Mouse (Mus musculus) small intestine, adult 2 months (tissue): ENCODE results near the gene Ing4. TPM values are rescaled to one million over a fixed set of nuclear protein-coding genes. Genes with fewer than 3 reads are reported as not detected.

Experiments used
- H3K27ac ChIP-seq: fragments of 200-500 bp; 2 replicates; pipeline ENCODE4 v1.5.1; 2012; ENCODE audit warnings: low read depth, low read length, control low read depth, inconsistent platforms; ENCODE audit not compliant: insufficient read depth
- H3K27me3 ChIP-seq: fragments of 200-500 bp; 2 replicates; pipeline ENCODE4 v1.6.1; 2012; ENCODE audit warnings: mild to moderate bottlenecking, moderate library complexity, low read length, inconsistent platforms; ENCODE audit not compliant: control insufficient read depth, insufficient read depth
- H3K36me3 ChIP-seq: fragments of 200-500 bp; 2 replicates; pipeline ENCODE4 v1.6.1; 2012; ENCODE audit warnings: mild to moderate bottlenecking, low read length, control low read depth, inconsistent platforms; ENCODE audit not compliant: control insufficient read depth, insufficient read depth
- H3K4me1 ChIP-seq: fragments of 200-500 bp; 2 replicates; pipeline ENCODE4 v1.6.1; 2012; ENCODE audit warnings: low read length, inconsistent platforms, mixed read lengths; ENCODE audit not compliant: control insufficient read depth, insufficient read depth, insufficient read length
- H3K4me3 ChIP-seq: fragments of 200-500 bp; 2 replicates; pipeline ENCODE4 v1.5.1; 2012; ENCODE audit warnings: low read depth, mild to moderate bottlenecking, control low read depth, inconsistent platforms, low read length, moderate library complexity
- CTCF ChIP-seq: fragments of 200-500 bp; IDR thresholded peaks from 2 replicates; pipeline ENCODE4 v1.5.1; 2012; ENCODE audit warnings: low read depth, mild to moderate bottlenecking, control low read depth, inconsistent platforms, low read length, moderate library complexity, mixed read lengths; ENCODE audit not compliant: insufficient replicate concordance, insufficient read length; ENCODE audit errors: extremely low read depth
- POLR2A ChIP-seq: fragments of 200-500 bp; IDR thresholded peaks from 2 replicates; pipeline ENCODE4 v1.6.1; 2012; ENCODE audit warnings: low read depth, mild to moderate bottlenecking, control low read depth, inconsistent platforms, low read length, moderate library complexity
- WGBS: fragments of 180-500 bp; shearing (Covaris S2); methylation state at CpG from one replicate; pipeline ENCODE4 v1.1.7; 2018; 5-methylcytosine and 5-hydroxymethylcytosine counted together
- polyA plus RNA-seq: library from polyadenylated mRNA; depleted of rRNA; stranded (reverse); fragments of >200 nt; gene quantifications from 2 replicates; pipeline ENCODE4 v1.2.3, GENCODE M21; 2012

Ing4 gene
- polyA plus RNA-seq, 1 experiment: 32.7 TPM

- Histone ChIP-seq H3K27ac (peak within 1 kb of the TSS; percentile 83), H3K4me3 (peak within 1 kb of the TSS; percentile 70), H3K27me3 (no peaks in the 10 kb centered on the region), H3K36me3 (no peaks in the 10 kb centered on the region), H3K4me1 (peaks cover 32% of the 10 kb centered on the region)
- WGBS: 13% methylated on average over 8 of the region's 8 CpGs
- peak; percentile 69; the same call in 1 of the 2 replicates for TF ChIP-seq POLR2A
- no peak for TF ChIP-seq CTCF
Observed at GRCm38 (mm10) chr6:125067571-125067995, 28.0 kb downstream of the Ing4 start, which contains the start of gene Lpar5. TSS of gene Lpar5 (plus strand) at chr6:125067920.

- Histone ChIP-seq H3K4me3 (peak overlapping the region; percentile 59), H3K27ac (peak overlapping the region; percentile 89), H3K4me1 (peaks cover 38% of the 10 kb centered on the region), H3K27me3 (no peaks in the 10 kb centered on the region), H3K36me3 (peaks cover 2% of the 10 kb centered on the region; the same call in 1 of the 2 replicates)
- 20% methylated on average over 18 of the region's 18 CpGs for WGBS
- peak; percentile 51 for TF ChIP-seq POLR2A
- no peak for TF ChIP-seq CTCF
Observed at GRCm38 (mm10) chr6:125071170-125071895, 31.8 kb downstream of the Ing4 start.

GRCm38 (mm10) chr6:125071896-125072279, 32.3 kb downstream of the Ing4 start:
- 9% methylated on average over 2 of the region's 2 CpGs for WGBS
- Histone ChIP-seq H3K4me1 (peaks cover 38% of the 10 kb centered on the region), H3K4me3 (peak overlapping the region; percentile 59), H3K27ac (peak overlapping the region; percentile 89), H3K27me3 (no peaks in the 10 kb centered on the region), H3K36me3 (peaks cover 2% of the 10 kb centered on the region; the same call in 1 of the 2 replicates)
- TF ChIP-seq POLR2A: no peak
- TF ChIP-seq CTCF: no peak

DNA sequence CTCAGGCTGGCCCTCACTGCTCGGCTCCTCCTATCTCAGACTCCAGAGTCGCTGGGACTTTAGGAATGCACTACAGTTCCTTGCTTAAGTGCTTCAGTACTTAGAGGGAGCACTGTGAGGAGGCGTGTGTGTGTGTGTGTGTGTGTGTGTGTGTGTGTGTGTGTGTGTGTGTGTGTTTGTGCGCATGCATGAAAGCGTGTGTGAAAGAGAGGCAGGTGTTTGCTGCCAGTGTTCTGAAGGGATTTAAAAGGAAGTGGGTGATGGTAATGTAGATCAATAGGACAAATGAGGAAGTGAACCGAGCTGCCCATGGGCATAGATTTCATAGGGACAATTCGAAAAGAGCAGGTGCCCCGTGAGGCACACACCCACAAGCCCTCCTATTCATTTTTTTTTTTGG, 34.3 kb downstream of the Ing4 start:
- H3K4me1 ChIP-seq: peaks cover 32% of the 10 kb centered on the region; the same call in 1 of the 2 replicates
- TF ChIP-seq CTCF: no peak
- no peak for TF ChIP-seq POLR2A
- 12% methylated on average over 8 of the region's 8 CpGs for WGBS
- H3K27ac ChIP-seq: peak overlapping the region; percentile 65
- peaks cover 4% of the 10 kb centered on the region; the same call in 1 of the 2 replicates for H3K36me3 ChIP-seq
- no peaks in the 10 kb centered on the region for H3K27me3 ChIP-seq
- 0 out of 2 replicates have a peak overlapping the region, but pooled peaks have one; percentile 4 for H3K4me3 ChIP-seq

DNA sequence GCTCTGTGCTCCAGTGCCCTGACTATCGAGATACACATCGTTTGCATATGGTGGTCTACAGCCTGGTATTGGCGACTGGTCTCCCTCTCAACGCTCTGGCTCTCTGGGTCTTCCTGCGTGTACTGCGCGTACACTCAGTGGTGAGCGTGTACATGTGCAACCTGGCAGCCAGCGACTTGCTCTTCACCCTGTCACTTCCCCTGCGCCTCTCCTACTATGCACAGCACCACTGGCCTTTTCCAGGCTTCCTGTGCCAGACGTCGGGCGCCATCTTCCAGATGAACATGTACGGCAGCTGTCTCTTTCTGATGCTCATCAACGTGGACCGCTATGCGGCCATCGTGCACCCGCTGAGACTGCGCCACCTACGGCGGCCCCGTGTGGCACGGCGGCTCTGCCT, 41.8 kb downstream of the Ing4 start:
- H3K4me1 ChIP-seq: peaks cover 15% of the 10 kb centered on the region
- peak overlapping the region; percentile 28 for H3K4me3 ChIP-seq
- no peak for TF ChIP-seq POLR2A
- TF ChIP-seq CTCF: no peak
- H3K36me3 ChIP-seq: peaks cover 24% of the 10 kb centered on the region
- 69% methylated on average over 25 of the region's 25 CpGs for WGBS
- H3K27ac ChIP-seq: no peak overlapping the region
- no peaks in the 10 kb centered on the region for H3K27me3 ChIP-seq

- Histone ChIP-seq H3K27ac (no peak overlapping the region), H3K36me3 (peaks cover 24% of the 10 kb centered on the region)
- WGBS: 50% methylated on average over 45 of the region's 45 CpGs
Observed at GRCm38 (mm10) chr6:125081797-125082560, 42.4 kb downstream of the Ing4 start.

More at GRCm38 (mm10) chr6:125081797-125082560, 42.4 kb downstream of the Ing4 start:
- Histone ChIP-seq H3K4me1 (peaks cover 15% of the 10 kb centered on the region), H3K27me3 (no peaks in the 10 kb centered on the region), H3K4me3 (peak overlapping the region; percentile 28)
- TF ChIP-seq CTCF (peak; percentile 81), POLR2A (no peak)
